Mouse (Mus musculus) erythroblast, embryonic 14.5 days (primary cell): ENCODE results near the gene Ubox5.

Source experiments
- GATA1 ChIP-seq: IDR thresholded peaks from 2 replicates; pipeline ENCODE4 v1.6.1; 2012; ENCODE audit warnings: low read length, inconsistent platforms, mixed read lengths
- TAL1 ChIP-seq: IDR thresholded peaks from 3 replicates; pipeline ENCODE4 v1.6.1; 2012; ENCODE audit warnings: low read length, inconsistent platforms, mixed read lengths

- TF ChIP-seq GATA1 (no peak), TAL1 (no peak)
Measured at GRCm38 (mm10) chr2:130554841-130555240, 75.0 kb downstream of the Ubox5 start.
